Mouse (Mus musculus): ENCODE results near the gene Fmnl2. TPM values are rescaled to one million over a fixed set of nuclear protein-coding genes. Genes with fewer than 3 reads are reported as not detected.

Fmnl2 gene
- polyA plus RNA-seq, 2 experiments = 12.6 to 27.2 TPM

DNA sequence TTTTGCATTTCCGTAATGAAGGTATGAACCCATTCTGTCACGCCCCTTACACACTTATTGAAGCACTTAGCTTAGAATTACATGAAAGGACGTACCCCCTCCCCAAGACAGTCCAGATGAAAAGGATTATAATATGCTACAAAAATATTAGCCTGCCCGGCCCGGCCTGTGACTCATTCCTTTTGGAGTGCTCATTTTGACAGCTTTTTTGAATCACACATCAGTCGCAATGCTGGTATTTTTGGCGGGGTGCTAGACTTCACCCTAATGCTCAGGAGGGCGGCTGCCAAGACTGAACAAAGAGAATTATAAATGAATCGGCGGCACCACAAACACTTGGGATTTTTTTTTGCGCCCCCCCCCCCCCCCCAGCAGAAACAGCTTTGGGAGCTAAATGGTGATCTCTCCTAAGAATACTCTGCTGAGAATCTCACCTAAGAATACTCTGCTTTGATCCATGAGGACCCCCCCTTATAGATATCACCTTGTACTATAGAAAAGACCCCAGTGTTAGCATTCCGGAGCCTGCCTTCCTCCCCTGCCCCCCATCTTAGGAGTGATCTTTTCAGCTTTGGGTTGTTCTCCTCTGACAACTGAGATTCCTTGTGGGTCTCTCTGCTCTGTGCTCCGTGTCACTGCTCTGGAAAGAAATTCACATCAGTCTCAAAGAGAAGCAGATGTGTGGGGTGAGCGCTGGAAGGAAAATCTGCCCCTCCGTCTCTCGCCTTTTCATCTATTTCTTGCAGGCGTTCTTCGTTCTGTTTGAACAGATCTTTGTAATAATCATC lies 15.8 kb downstream of the Fmnl2 start:
- H3K4me2 ChIP-seq (replicated peaks; ENCODE audit: low read depth, low read length, severe bottlenecking) = no peak overlapping the region; the same call in 1 of the 2 replicates
- ATAC-seq (ENCODE audit: low FRiP score, low read depth) = peak; percentile 41; the same call in 1 of the 2 replicates

GRCm38 (mm10) chr2:52874721-52875120 lies 17.1 kb downstream of the Fmnl2 start:
- no peak for ATAC-seq (ENCODE audit: low FRiP score, low read depth)
- peaks cover 37% of the 10 kb centered on the region for H3K4me1 ChIP-seq (ENCODE audit: control insufficient read depth, insufficient read depth, low read length)

More for the DNA sequence above, 15.8 kb downstream of the Fmnl2 start:
- 43% methylated on average over 18 of the region's 18 CpGs for WGBS
- H3K4me3 ChIP-seq (replicated peaks; ENCODE audit: low read length) = no peak overlapping the region
- H3K9me3 ChIP-seq (ENCODE audit: control insufficient read depth, low read length) = no peaks in the 10 kb centered on the region
- H3K36me3 ChIP-seq (ENCODE audit: control insufficient read depth, insufficient read depth, low read length) = no peaks in the 10 kb centered on the region
- no peak for TF ChIP-seq POLR2A (IDR thresholded peaks at IDR 0.05; ENCODE audit: borderline replicate concordance, extremely low read depth, insufficient read depth, insufficient read length)
- H3K27me3 ChIP-seq (ENCODE audit: control insufficient read depth, insufficient read depth, low read length) = no peaks in the 10 kb centered on the region
- peaks cover 43% of the 10 kb centered on the region for H3K4me1 ChIP-seq (ENCODE audit: control insufficient read depth, insufficient read depth, low read length)
- no peak overlapping the region for H3K9ac ChIP-seq (ENCODE audit: low read depth, low read length, severe bottlenecking)
- peak; percentile 65 for DNase-seq (ENCODE audit: low spot score)
- 0 out of 2 replicates have a peak overlapping the region, but pooled peaks have one; percentile 14 for H3K27ac ChIP-seq (replicated peaks; ENCODE audit: low read depth, low read length)

GRCm38 (mm10) chr2:52875801-52876200 lies 18.1 kb downstream of the Fmnl2 start:
- ATAC-seq (ENCODE audit: low FRiP score, low read depth) (no peak), DNase-seq (ENCODE audit: low spot score) (no peak)
- no peak for TF ChIP-seq POLR2A (IDR thresholded peaks at IDR 0.05; ENCODE audit: borderline replicate concordance, extremely low read depth, insufficient read depth, insufficient read length)
- peaks cover 35% of the 10 kb centered on the region for H3K4me1 ChIP-seq (ENCODE audit: control insufficient read depth, insufficient read depth, low read length)
- H3K36me3 ChIP-seq (ENCODE audit: control insufficient read depth, insufficient read depth, low read length) = no peaks in the 10 kb centered on the region
- H3K9me3 ChIP-seq (ENCODE audit: control insufficient read depth, low read length) = no peaks in the 10 kb centered on the region
- 41% methylated on average over 9 of the region's 9 CpGs for WGBS
- no peak overlapping the region for H3K27ac ChIP-seq (replicated peaks; ENCODE audit: low read depth, low read length)
- H3K9ac ChIP-seq (ENCODE audit: low read depth, low read length, severe bottlenecking) = no peak overlapping the region
- H3K4me2 ChIP-seq (replicated peaks; ENCODE audit: low read depth, low read length, severe bottlenecking) = no peak overlapping the region
- no peak overlapping the region for H3K4me3 ChIP-seq (replicated peaks; ENCODE audit: low read length)
- H3K27me3 ChIP-seq (ENCODE audit: control insufficient read depth, insufficient read depth, low read length) = no peaks in the 10 kb centered on the region

More at GRCm38 (mm10) chr2:52874721-52875120, 17.1 kb downstream of the Fmnl2 start:
- Histone ChIP-seq H3K9ac (ENCODE audit: low read depth, low read length, severe bottlenecking) (no peak overlapping the region), H3K9me3 (ENCODE audit: control insufficient read depth, low read length) (no peaks in the 10 kb centered on the region), H3K4me3 (replicated peaks; ENCODE audit: low read length) (no peak overlapping the region), H3K27me3 (ENCODE audit: control insufficient read depth, insufficient read depth, low read length) (no peaks in the 10 kb centered on the region), H3K27ac (replicated peaks; ENCODE audit: low read depth, low read length) (no peak overlapping the region), H3K36me3 (ENCODE audit: control insufficient read depth, insufficient read depth, low read length) (no peaks in the 10 kb centered on the region), H3K4me2 (replicated peaks; ENCODE audit: low read depth, low read length, severe bottlenecking) (no peak overlapping the region)
- TF ChIP-seq POLR2A (IDR thresholded peaks at IDR 0.05; ENCODE audit: borderline replicate concordance, extremely low read depth, insufficient read depth, insufficient read length) = no peak
- no peak for DNase-seq (ENCODE audit: low spot score)

DNA sequence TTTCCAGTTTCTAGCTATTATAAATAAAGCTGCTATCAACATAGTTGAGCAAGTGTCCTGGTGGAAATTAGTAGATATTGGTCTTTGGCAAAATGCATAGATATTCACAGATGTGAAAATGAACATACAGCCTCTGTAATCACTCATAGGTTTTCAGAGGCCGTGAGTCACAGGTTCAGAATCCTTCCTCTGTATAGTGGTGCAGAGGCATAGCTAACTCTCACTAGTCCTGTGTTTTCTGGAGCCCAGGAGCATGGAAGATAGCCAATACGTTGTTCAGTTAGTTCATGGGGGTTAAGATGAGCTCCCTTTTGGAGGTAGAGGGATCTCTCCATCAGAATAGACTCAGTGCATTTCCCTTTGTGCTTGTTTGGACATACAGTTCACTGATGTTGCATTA lies 25.7 kb downstream of the Fmnl2 start:
- H3K27me3 ChIP-seq (ENCODE audit: control insufficient read depth, insufficient read depth, low read length) = no peaks in the 10 kb centered on the region
- H3K36me3 ChIP-seq (ENCODE audit: control insufficient read depth, insufficient read depth, low read length) = no peaks in the 10 kb centered on the region
- no peaks in the 10 kb centered on the region for H3K9me3 ChIP-seq (ENCODE audit: control insufficient read depth, low read length)
- H3K9ac ChIP-seq (ENCODE audit: low read depth, low read length, severe bottlenecking) = no peak overlapping the region
- no peak for TF ChIP-seq POLR2A (IDR thresholded peaks at IDR 0.05; ENCODE audit: borderline replicate concordance, extremely low read depth, insufficient read depth, insufficient read length)
- H3K4me2 ChIP-seq (replicated peaks; ENCODE audit: low read depth, low read length, severe bottlenecking) = no peak overlapping the region
- ATAC-seq (ENCODE audit: low FRiP score, low read depth) (no peak), DNase-seq (ENCODE audit: low spot score) (no peak)
- WGBS = 87% methylated on average over 2 of the region's 2 CpGs
- no peak overlapping the region for H3K4me3 ChIP-seq (replicated peaks; ENCODE audit: low read length)
- H3K4me1 ChIP-seq (ENCODE audit: control insufficient read depth, insufficient read depth, low read length) = peaks cover 25% of the 10 kb centered on the region
- H3K27ac ChIP-seq (replicated peaks; ENCODE audit: low read depth, low read length) = no peak overlapping the region; the same call in 1 of the 2 replicates

DNA sequence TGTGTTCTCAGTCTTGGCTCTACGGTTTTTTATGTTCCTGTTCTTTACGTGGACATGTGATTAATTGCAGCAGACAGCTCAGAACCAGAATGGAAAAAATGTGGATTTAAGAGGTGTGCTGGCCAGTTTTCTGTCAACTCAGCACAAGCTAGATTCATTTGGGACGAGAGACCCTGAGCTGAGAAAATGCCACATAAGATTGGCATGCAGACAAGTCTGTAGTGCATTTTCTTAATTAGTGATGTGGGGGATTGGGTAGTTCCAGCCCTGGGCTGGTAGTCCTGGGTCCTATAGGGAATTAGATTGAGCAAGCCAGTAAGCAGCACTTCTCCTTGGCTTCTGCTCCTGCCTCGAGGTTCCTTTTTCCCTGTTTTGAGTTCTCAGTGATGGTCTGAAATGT lies 26.4 kb downstream of the Fmnl2 start:
- H3K4me1 ChIP-seq (ENCODE audit: control insufficient read depth, insufficient read depth, low read length) = peaks cover 25% of the 10 kb centered on the region

More for the DNA sequence above, 26.4 kb downstream of the Fmnl2 start:
- ATAC-seq (ENCODE audit: low FRiP score, low read depth) = no peak; the same call in 1 of the 2 replicates
- no peak for TF ChIP-seq POLR2A (IDR thresholded peaks at IDR 0.05; ENCODE audit: borderline replicate concordance, extremely low read depth, insufficient read depth, insufficient read length)
- Histone ChIP-seq H3K4me2 (replicated peaks; ENCODE audit: low read depth, low read length, severe bottlenecking) (no peak overlapping the region), H3K27ac (replicated peaks; ENCODE audit: low read depth, low read length) (no peak overlapping the region; the same call in 1 of the 2 replicates), H3K36me3 (ENCODE audit: control insufficient read depth, insufficient read depth, low read length) (no peaks in the 10 kb centered on the region), H3K4me3 (replicated peaks; ENCODE audit: low read length) (no peak overlapping the region), H3K9ac (ENCODE audit: low read depth, low read length, severe bottlenecking) (no peak overlapping the region), H3K9me3 (ENCODE audit: control insufficient read depth, low read length) (no peaks in the 10 kb centered on the region), H3K27me3 (ENCODE audit: control insufficient read depth, insufficient read depth, low read length) (no peaks in the 10 kb centered on the region)
- WGBS = 34% methylated on average over 4 of the region's 4 CpGs
- peak; percentile 58 for DNase-seq (ENCODE audit: low spot score)

Data from limb, embryonic 14.5 days (tissue).